ENCODE assay signal across 23 mouse cellular contexts in genomic region chr2:118524811-118525210, GRCm38 (mm10). TPM values are rescaled to one million over a fixed set of nuclear protein-coding genes. Genes with fewer than 3 reads are reported as not detected.
DNase-seq lines count a peak whose midpoint lies in the region.
"Had no signal": no experiment of that assay in that cellular context is flagged by ENCODE, and none has a peak within 500 bp of the region (broad histone marks: within the 10 kb centered on the region; RNA-seq: fewer than 3 reads in every experiment).

No protein-coding gene starts in this region.

- no peaks in the 10 kb centered on the region for H3K9me3 ChIP-seq in heart, embryonic 10.5 days
- no peaks in the 10 kb centered on the region for H3K9me3 ChIP-seq in embryonic facial prominence, embryonic 10.5 days
- H3K9me3 ChIP-seq: embryonic facial prominence, embryonic 13.5 days; embryonic facial prominence, embryonic 15.5 days; forebrain, embryonic 10.5 days; forebrain, embryonic 12.5 days; G1E had no signal

- 0 out of 2 replicates have a peak overlapping the region, but pooled peaks have one; percentile 17 for H3K27ac ChIP-seq in heart, embryonic 10.5 days
- H3K27ac ChIP-seq in embryonic facial prominence, embryonic 10.5 days (replicated peaks): peak overlapping the region; percentile 24; the same call in 1 of the 2 replicates
- H3K27ac ChIP-seq: embryonic facial prominence, embryonic 13.5 days; embryonic facial prominence, embryonic 15.5 days; forebrain, embryonic 10.5 days; forebrain, embryonic 12.5 days had no signal

- DNase-seq in heart, embryonic 10.5 days (ENCODE audit: low spot score): peak; percentile 64
- no peak for DNase-seq in heart, postnatal 4 days
- peak; percentile 54 for DNase-seq in thymus, postnatal 14 days
- no peak for DNase-seq in thymus, postnatal 25 days
- no peak for DNase-seq in embryonic facial prominence, embryonic 10.5 days (ENCODE audit: low spot score)
- DNase-seq in urinary bladder, postnatal 4 days (ENCODE audit: low spot score in 2 of 2): no peak
- DNase-seq: adrenal gland, adult 8-10 months; adrenal gland, postnatal 14 days; adrenal gland, postnatal 36 days; B cell, adult 2 months; cerebellum, adult 11-12 months; cerebellum, adult 2 months; cerebellum, adult 9-10 months; cerebellum, postnatal 10 days; cerebellum, postnatal 25 days had no signal

- H3K4me3 ChIP-seq in heart, embryonic 10.5 days: no peak overlapping the region
- H3K4me3 ChIP-seq in embryonic facial prominence, embryonic 10.5 days: no peak overlapping the region
- H3K4me3 ChIP-seq: embryonic facial prominence, embryonic 13.5 days; embryonic facial prominence, embryonic 15.5 days; erythroblast, embryonic 14.5 days; forebrain, embryonic 10.5 days; forebrain, embryonic 12.5 days had no signal

- WGBS in heart, embryonic 10.5 days: 80% methylated on average over 3 of the region's 3 CpGs
- WGBS in embryonic facial prominence, embryonic 10.5 days: 82% methylated on average over 3 of the region's 3 CpGs

- no peaks in the 10 kb centered on the region for H3K36me3 ChIP-seq in heart, embryonic 10.5 days
- no peaks in the 10 kb centered on the region for H3K36me3 ChIP-seq in embryonic facial prominence, embryonic 10.5 days (replicated peaks)
- H3K36me3 ChIP-seq: embryonic facial prominence, embryonic 13.5 days; embryonic facial prominence, embryonic 15.5 days; forebrain, embryonic 10.5 days; forebrain, embryonic 12.5 days; G1E had no signal

- H3K4me1 ChIP-seq in heart, embryonic 10.5 days: peaks cover 50% of the 10 kb centered on the region
- H3K4me1 ChIP-seq in embryonic facial prominence, embryonic 10.5 days: peaks cover 58% of the 10 kb centered on the region

- no peaks in the 10 kb centered on the region for H3K27me3 ChIP-seq in heart, embryonic 10.5 days (ENCODE audit: insufficient read depth, poor library complexity, severe bottlenecking)
- no peaks in the 10 kb centered on the region for H3K27me3 ChIP-seq in embryonic facial prominence, embryonic 10.5 days (replicated peaks; ENCODE audit: low read depth, poor library complexity, severe bottlenecking)
- H3K27me3 ChIP-seq: CH12.LX; embryonic facial prominence, embryonic 13.5 days; embryonic facial prominence, embryonic 15.5 days; forebrain, embryonic 12.5 days; Patski had no signal

RNA-seq across cellular contexts. Expression of gene Bmf, which starts 24.7 kb away (rescaled TPM):
- 2.5 and 3.7 TPM in 2 replicates for polyA plus RNA-seq in heart, embryonic 10.5 days (2016; fragmentation: Nextera tagmentation; extraction: Ambion mirVana)
- total RNA-seq in heart, postnatal 4 days (2021): 1 to 10 TPM; 4.2 to 7.6 TPM
- 5.6 and 6.0 TPM in 2 replicates for polyA plus RNA-seq in embryonic facial prominence, embryonic 10.5 days (2016; fragmentation: Nextera tagmentation; extraction: Ambion mirVana)
- polyA plus RNA-seq: G1E had no signal

RNA-seq across cellular contexts. Expression of gene Srp14, which starts 45.3 kb away (rescaled TPM):
- 209 and 232 TPM in 2 replicates for polyA plus RNA-seq in heart, embryonic 10.5 days (2016; fragmentation: Nextera tagmentation; extraction: Ambion mirVana)
- total RNA-seq in heart, postnatal 4 days (2021): 100 to 1,000 TPM; 104 to 111 TPM
- 234 and 245 TPM in 2 replicates for polyA plus RNA-seq in embryonic facial prominence, embryonic 10.5 days (2016; fragmentation: Nextera tagmentation; extraction: Ambion mirVana)

Comparison
In these comparisons a context has a peak if more than half of its experiments do, and no peak if none do; other contexts are left out.
1. DNase-seq: peak in heart, embryonic 10.5 days (single experiment) and thymus, postnatal 14 days (single experiment); none in heart, postnatal 4 days (single experiment), thymus, postnatal 25 days (single experiment), embryonic facial prominence, embryonic 10.5 days (single experiment) and urinary bladder, postnatal 4 days (0 of 2).